Mouse (Mus musculus): ENCODE measurements around the gene Srcap. TPM values are rescaled to one million over a fixed set of nuclear protein-coding genes. Genes with fewer than 3 reads are reported as not detected.

Srcap gene
- 33.9 and 44.8 TPM in 2 replicates for polyA plus RNA-seq (2012; rRNA removed)

DNA sequence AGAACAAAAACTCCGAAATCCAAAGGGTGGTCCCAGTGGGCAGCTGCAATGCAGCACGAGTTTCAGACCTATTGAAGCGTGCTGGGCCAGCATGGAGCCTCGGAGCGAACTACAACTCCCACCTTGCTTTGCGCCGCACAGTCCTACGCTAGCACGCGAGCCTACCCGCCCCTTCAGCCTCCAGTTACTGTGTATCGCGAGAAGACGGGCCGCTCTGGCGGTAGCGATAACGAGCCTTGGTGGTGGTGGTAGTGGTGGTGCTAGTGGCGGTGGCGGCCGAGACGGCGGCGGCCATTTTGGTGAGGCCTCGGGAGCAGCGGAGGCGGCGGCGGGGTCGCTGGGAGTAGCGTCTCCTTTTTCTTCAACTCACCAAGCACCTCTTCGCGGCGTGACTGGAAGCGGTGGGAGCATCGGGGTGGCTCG is at the start of gene Srcap:
Gene Srcap, plus strand, starts transcription at position 176 of the 423 bp plus-strand sequence.

DNA sequence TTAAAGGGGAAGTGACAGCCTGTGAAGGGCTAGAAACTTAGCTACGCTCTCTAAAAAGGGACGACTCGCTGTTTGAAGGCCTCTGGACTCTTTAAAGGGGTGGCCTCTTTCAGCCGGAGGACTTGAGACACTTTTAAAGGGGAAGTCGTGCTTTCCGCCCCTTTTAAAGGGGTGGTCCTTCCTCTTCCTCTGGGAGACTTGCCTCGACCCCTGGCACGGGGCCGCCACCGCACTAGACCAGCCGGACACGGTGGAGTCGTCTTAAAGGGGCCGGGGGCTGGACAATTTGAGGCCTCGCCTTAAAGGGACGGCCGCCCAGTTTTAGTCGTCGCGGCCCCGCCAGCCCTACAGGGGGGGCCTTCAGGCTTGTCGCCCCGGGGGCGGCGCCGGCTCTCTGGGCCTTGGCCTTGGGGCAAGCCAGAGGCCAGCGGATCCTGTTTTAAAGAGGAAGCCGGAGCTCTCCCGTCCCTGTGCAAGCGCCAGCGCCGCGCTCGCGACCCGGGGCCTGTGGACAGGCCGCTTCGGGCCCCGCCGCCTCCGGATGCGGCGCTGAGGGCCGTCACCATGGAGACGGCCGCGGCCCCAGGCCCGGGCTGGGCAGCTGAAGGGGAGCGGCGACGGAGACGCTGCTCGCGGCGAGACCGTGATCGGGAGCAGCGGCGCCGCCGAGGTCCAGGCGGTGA is 33.0 kb upstream of the Srcap start, which contains the start of gene Fbrs:
Gene Fbrs, plus strand, starts transcription at position 565 of the 683 bp plus-strand sequence.

DNA sequence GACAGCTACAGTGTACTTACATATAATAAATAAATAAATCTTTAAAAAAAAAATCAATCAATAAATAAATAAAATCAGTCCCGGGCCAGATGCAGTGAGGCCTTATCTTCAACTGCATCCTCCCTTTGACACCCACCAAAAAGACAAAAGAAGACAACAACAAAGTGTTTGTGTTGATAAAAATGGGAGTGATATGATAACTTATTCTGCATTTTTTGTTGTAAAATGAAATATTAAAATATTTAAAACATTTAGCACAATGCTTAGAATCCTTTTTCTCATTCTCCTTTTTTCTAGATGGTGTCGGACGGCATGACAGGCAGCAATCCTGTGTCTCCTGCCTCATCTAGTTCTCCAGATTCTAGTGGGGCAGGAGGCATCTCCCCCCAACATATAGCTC is 7.5 kb downstream of the Srcap start, which contains the start of gene Gm42715:
Gene Gm42715, plus strand, starts transcription at position 301 of the 400 bp plus-strand sequence.

DNA sequence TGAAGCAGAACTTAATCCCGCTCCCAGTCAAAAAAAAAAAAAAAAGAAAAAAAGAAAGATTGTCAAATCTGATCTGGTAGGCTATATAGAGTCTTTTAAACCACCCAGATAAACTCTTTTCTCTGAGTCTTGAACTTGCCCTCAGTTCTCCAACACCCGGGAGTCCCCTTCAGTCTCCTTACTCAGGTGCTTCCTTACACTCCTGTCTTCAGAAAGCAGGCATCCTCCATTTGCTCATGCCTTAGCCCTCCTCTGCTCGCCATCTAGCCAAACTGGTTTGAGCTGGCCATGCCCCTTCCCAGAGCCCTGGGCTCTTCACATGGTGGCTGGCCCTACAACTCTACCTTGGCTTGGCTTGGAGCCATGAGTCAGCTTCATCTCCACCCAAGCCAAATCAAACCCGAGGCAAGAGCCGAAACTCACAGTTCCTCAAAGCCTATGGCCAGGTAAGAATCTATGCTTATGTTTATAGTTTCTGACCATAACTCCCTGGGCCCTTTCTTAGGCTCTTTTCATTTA is 49.6 kb downstream of the Srcap start, which contains the start of gene Tmem265:
Gene Tmem265, plus strand, starts transcription at position 51 of the 519 bp plus-strand sequence.

DNA sequence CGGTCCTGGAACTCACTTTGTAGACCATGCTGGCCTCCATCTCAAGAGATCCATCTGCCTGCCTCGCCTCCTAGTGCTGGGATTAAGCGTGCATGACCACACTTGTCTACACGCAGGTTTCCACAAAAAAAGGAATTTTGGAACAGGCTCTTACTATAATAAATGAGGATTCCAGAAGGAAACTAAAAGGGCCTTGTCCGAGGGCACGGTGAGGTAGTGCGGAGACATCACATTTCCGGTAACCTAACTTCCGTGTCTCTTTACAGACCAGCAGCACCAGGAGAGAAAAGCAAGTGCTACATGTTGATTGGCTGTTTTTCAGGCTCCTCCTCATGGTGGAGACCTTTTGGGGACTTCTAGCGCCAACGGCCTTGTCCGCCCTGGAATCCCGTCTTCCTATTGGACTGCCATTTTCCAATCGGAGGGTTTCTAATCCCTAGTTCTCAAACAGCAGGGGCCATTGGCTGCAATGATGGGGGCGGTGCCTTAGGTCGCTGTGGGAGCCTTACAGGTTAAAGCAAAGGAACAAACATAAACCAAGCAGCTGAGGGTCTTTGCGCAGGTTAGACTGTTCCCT is 61.2 kb downstream of the Srcap start, which contains the start of gene Phkg2:
Gene Phkg2, plus strand, starts transcription at position 446 of the 577 bp plus-strand sequence.

DNA sequence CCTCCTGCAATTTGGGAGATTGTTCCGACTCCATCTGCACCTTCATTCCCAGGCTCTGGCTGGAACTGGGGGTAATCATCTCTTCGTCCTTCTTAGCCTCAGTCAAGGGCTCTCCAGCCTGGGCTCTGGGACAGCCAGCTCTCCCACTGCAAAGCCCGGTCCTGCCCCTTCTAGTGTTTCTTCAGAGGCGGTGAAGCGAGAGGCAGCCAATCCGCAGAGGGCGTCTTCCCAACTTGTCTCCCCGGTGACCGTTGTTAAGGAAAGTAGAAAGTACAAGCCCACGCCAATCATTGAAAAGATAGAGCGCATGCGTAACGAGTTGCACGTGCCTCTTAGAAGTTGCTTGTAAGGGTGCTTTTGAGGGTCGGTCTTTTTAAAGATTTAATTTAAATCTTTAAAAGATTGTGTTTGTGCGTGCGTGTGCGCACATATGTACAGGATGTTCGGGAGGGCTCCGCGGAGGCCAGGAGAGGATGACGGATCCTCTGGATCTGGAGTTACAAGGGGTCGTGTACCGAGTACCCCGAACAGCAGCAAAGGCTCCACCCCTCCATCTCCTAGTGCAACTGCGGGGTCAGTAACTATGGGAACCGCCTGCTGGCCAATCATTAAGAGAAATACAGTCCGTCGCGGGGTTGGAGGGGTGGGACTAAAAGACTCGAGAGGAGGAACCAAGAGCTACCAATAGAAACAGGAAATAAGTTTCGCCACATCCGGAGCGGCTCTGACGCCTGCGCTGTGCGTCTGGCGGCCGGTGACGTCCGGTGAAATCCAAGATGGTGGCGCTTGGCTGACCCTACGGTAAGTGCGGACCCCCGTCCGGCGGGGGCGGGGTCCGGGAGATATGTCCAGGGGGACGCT is 76.5 kb downstream of the Srcap start, which contains the start of the genes Ccdc189 and Rnf40:
Gene Ccdc189, minus strand, starts transcription at position 585 of the 861 bp plus-strand sequence.
Gene Rnf40, plus strand, starts transcription at position 757 of the 861 bp plus-strand sequence.

Other genes with a start within 250 kb of the Srcap start
- 19.5 and 24.6 TPM in 2 replicates for gene Sephs2, start 237.9 kb upstream of the Srcap start, polyA plus RNA-seq (2012; rRNA removed)
- 4.3 and 4.5 TPM in 2 replicates for gene Itgal, start 215.7 kb upstream of the Srcap start, polyA plus RNA-seq (2012; rRNA removed)
- gene Zfp768, start 166.4 kb upstream of the Srcap start, polyA plus RNA-seq (2012; rRNA removed): 48.6 and 54.8 TPM in 2 replicates
- 9.1 and 10.7 TPM in 2 replicates for gene Zfp747, start 135.9 kb upstream of the Srcap start, polyA plus RNA-seq (2012; rRNA removed)
- gene 9130019O22Rik, start 124.8 kb upstream of the Srcap start, polyA plus RNA-seq (2012; rRNA removed): 4.5 and 4.6 TPM in 2 replicates
- 7.9 and 11.6 TPM in 2 replicates for gene E430018J23Rik, start 118.4 kb upstream of the Srcap start, polyA plus RNA-seq (2012; rRNA removed)
- gene Zfp764, start 105.2 kb upstream of the Srcap start, polyA plus RNA-seq (2012; rRNA removed): 7.0 and 8.5 TPM in 2 replicates
- 34.3 and 36.2 TPM in 2 replicates for gene Zfp688, start 89.9 kb upstream of the Srcap start, polyA plus RNA-seq (2012; rRNA removed)
- 8.0 and 9.3 TPM in 2 replicates for gene Zfp689, start 62.8 kb upstream of the Srcap start, polyA plus RNA-seq (2012; rRNA removed)
- 62.6 and 76.9 TPM in 2 replicates for gene Prr14, start 52.4 kb upstream of the Srcap start, polyA plus RNA-seq (2012; rRNA removed)
- gene Fbrs, start 32.8 kb upstream of the Srcap start, polyA plus RNA-seq (2012; rRNA removed): 21.3 and 27.7 TPM in 2 replicates
- 13.3 and 15.7 TPM in 2 replicates for gene Gm42715, start 7.6 kb downstream of the Srcap start, polyA plus RNA-seq (2012; rRNA removed)
- 0.75 and 3.4 TPM in 2 replicates for gene Tmem265, start 49.4 kb downstream of the Srcap start, polyA plus RNA-seq (2012; rRNA removed)
- 62.0 and 70.8 TPM in 2 replicates for gene Phkg2, start 61.4 kb downstream of the Srcap start, polyA plus RNA-seq (2012; rRNA removed)
- 11.7 and 13.2 TPM in 2 replicates for gene Ccdc189, start 76.6 kb downstream of the Srcap start, polyA plus RNA-seq (2012; rRNA removed)
- 33.5 and 34.1 TPM in 2 replicates for gene Rnf40, start 76.8 kb downstream of the Srcap start, polyA plus RNA-seq (2012; rRNA removed)
- gene Zfp629, start 103.8 kb downstream of the Srcap start, polyA plus RNA-seq (2012; rRNA removed): 21.3 and 22.4 TPM in 2 replicates
- 67.7 and 78.2 TPM in 2 replicates for gene Bcl7c, start 196.9 kb downstream of the Srcap start, polyA plus RNA-seq (2012; rRNA removed)
- 33.4 and 51.7 TPM in 2 replicates for gene Ctf1, start 200.8 kb downstream of the Srcap start, polyA plus RNA-seq (2012; rRNA removed)
- gene Ctf2, start 220.2 kb downstream of the Srcap start, polyA plus RNA-seq (2012; rRNA removed): 0.27 and 0.30 TPM in 2 replicates
- 68.7 and 76.0 TPM in 2 replicates for gene Fbxl19, start 232.6 kb downstream of the Srcap start, polyA plus RNA-seq (2012; rRNA removed)

Data from ovary, adult 2 months (tissue).